Mouse (Mus musculus): ENCODE results near the gene Car11. TPM values are rescaled to one million over a fixed set of nuclear protein-coding genes. Genes with fewer than 3 reads are reported as not detected.

The Car11 gene
- total and polyA plus RNA-seq, 3 experiments: 0.77 to 1.5 TPM; not detected in 1

- Histone ChIP-seq H3K36me3 (ENCODE audit: control insufficient read depth in 1 of 2, insufficient read depth in 2 of 2, low read length in 2 of 2) (no peaks in the 10 kb centered on the region), H3K4me1 (ENCODE audit: control insufficient read depth in 1 of 2, insufficient read depth in 2 of 2, low read length in 2 of 2) (no peaks in the 10 kb centered on the region), H3K79me2 (ENCODE audit: control insufficient read depth, insufficient read depth, low read length, poor library complexity) (no peaks in the 10 kb centered on the region), H3K27me3 (ENCODE audit: control insufficient read depth in 1 of 2, insufficient read depth in 2 of 2, low read length in 2 of 2) (peaks cover 0 to 2% of the 10 kb centered on the region in 2 experiments; a peak in 3 of 4 replicates), H3K4me3 (ENCODE audit: control insufficient read depth in 1 of 2, insufficient read depth in 1 of 2, low read depth in 2 of 2, low read length in 2 of 2) (no peak overlapping the region), H3K9ac (ENCODE audit: control insufficient read depth, low read depth, low read length, poor library complexity, severe bottlenecking) (no peak overlapping the region), H3K9me3 (replicated peaks; ENCODE audit: insufficient read depth, low read length) (no peaks in the 10 kb centered on the region), H3K27ac (ENCODE audit: control insufficient read depth, low read depth, low read length) (no peak overlapping the region)
- DNase-seq (ENCODE audit: low read depth, low spot score): no peak
- TF ChIP-seq UBTF (IDR thresholded peaks at IDR 0.05; ENCODE audit: borderline replicate concordance, insufficient read depth, low read depth, low read length) (no peak), EP300 (IDR thresholded peaks at IDR 0.05; ENCODE audit: low read depth in 1 of 2, low read length in 2 of 2) (no peak), ZMIZ1 (IDR thresholded peaks at IDR 0.05; ENCODE audit: low read depth, low read length) (no peak), MYC (IDR thresholded peaks at IDR 0.05; ENCODE audit: low read depth, low read length) (no peak), POLR2AphosphoS2 (IDR thresholded peaks at IDR 0.05; ENCODE audit: low read length) (no peak), KAT2A (conservative IDR thresholded peaks at IDR 0.05; ENCODE audit: low read depth, low read length) (no peak), SMC3 (IDR thresholded peaks at IDR 0.05; ENCODE audit: low read depth, low read length) (no peak), POLR2A (IDR thresholded peaks at IDR 0.05; ENCODE audit: control insufficient read depth in 1 of 2, insufficient read depth in 1 of 2, low read depth in 1 of 2, low read length in 2 of 2, poor library complexity in 1 of 2) (no peak), SIN3A (IDR thresholded peaks at IDR 0.05; ENCODE audit: low read length) (no peak), JUND (IDR thresholded peaks at IDR 0.05; ENCODE audit: low read depth, low read length) (no peak), ELF1 (IDR thresholded peaks at IDR 0.05; ENCODE audit: low read depth, low read length) (no peak), ETS1 (IDR thresholded peaks at IDR 0.05; ENCODE audit: low read depth, low read length) (no peak), ZNF384 (IDR thresholded peaks at IDR 0.05; ENCODE audit: low read depth, low read length) (no peak), RAD21 (IDR thresholded peaks at IDR 0.05; ENCODE audit: low read depth, low read length) (no peak), BHLHE40 (IDR thresholded peaks at IDR 0.05; ENCODE audit: borderline replicate concordance, low read depth, low read length) (no peak), MAFK (IDR thresholded peaks at IDR 0.05; ENCODE audit: borderline replicate concordance, low read depth, low read length) (no peak)
Observed at GRCm38 (mm10) chr7:45665303-45666138, 34.1 kb upstream of the Car11 start.

DNA sequence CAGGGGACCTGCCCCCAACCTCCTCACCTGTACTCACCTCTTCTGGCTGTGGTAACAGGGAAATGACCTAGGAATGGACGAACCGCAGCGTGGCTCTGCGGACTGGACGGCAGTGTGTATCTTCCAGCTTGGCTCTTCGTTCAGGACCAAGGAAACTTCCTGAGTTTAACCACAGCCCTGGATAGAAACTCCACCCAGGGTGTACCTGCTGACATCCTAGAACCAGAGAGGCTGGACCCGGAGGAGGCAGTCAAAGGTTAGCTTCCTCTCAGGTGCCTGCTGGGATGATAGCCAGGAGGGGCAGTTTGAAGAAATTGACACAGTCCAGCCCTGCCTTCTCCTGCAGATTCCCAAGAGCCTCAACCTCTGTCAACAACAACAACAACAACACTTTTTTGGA lies 33.5 kb upstream of the Car11 start, which contains the start of gene Fut2:
Gene Fut2 (minus strand): TSS at position 234 of the 400 bp plus-strand sequence.
- no peak for DNase-seq (ENCODE audit: low read depth, low spot score)
- Histone ChIP-seq H3K4me1 (ENCODE audit: control insufficient read depth in 1 of 2, insufficient read depth in 2 of 2, low read length in 2 of 2) (no peaks in the 10 kb centered on the region), H3K27me3 (ENCODE audit: control insufficient read depth in 1 of 2, insufficient read depth in 2 of 2, low read length in 2 of 2) (peaks cover 0 to 2% of the 10 kb centered on the region in 2 experiments; a peak in 3 of 4 replicates), H3K9ac (ENCODE audit: control insufficient read depth, low read depth, low read length, poor library complexity, severe bottlenecking) (no peak within 1 kb of the TSS), H3K4me3 (ENCODE audit: control insufficient read depth in 1 of 2, insufficient read depth in 1 of 2, low read depth in 2 of 2, low read length in 2 of 2) (no peak within 1 kb of the TSS), H3K79me2 (ENCODE audit: control insufficient read depth, insufficient read depth, low read length, poor library complexity) (no peaks in the 10 kb centered on the region), H3K9me3 (replicated peaks; ENCODE audit: insufficient read depth, low read length) (no peaks in the 10 kb centered on the region), H3K36me3 (ENCODE audit: control insufficient read depth in 1 of 2, insufficient read depth in 2 of 2, low read length in 2 of 2) (no peaks in the 10 kb centered on the region), H3K27ac (ENCODE audit: control insufficient read depth, low read depth, low read length) (no peak within 1 kb of the TSS)
- TF ChIP-seq MYB (IDR thresholded peaks at IDR 0.05; ENCODE audit: low read depth, low read length): no peak
- no peak for TF ChIP-seq JUND (IDR thresholded peaks at IDR 0.05; ENCODE audit: low read depth, low read length)
- no peak for TF ChIP-seq USF1 (IDR thresholded peaks at IDR 0.05; ENCODE audit: low read depth, low read length)
- TF ChIP-seq MAFK (IDR thresholded peaks at IDR 0.05; ENCODE audit: borderline replicate concordance, low read depth, low read length): no peak
- TF ChIP-seq TAL1 (IDR thresholded peaks at IDR 0.05; ENCODE audit: low read length): no peak
- TF ChIP-seq EP300 (IDR thresholded peaks at IDR 0.05; ENCODE audit: low read depth in 1 of 2, low read length in 2 of 2): no peak
- TF ChIP-seq TCF12 (IDR thresholded peaks at IDR 0.05; ENCODE audit: low read depth, low read length): no peak
- TF ChIP-seq SMC3 (IDR thresholded peaks at IDR 0.05; ENCODE audit: low read depth, low read length): no peak

Measured in MEL (cell line).